Mouse (Mus musculus): ENCODE results near the gene Disp3. TPM values are rescaled to one million over a fixed set of nuclear protein-coding genes. Genes with fewer than 3 reads are reported as not detected.

Gene Disp3
- not detected in 2 replicates for polyA plus RNA-seq (2015; fragmentation: Nextera tagmentation; extraction: Ambion mirVana)

DNA sequence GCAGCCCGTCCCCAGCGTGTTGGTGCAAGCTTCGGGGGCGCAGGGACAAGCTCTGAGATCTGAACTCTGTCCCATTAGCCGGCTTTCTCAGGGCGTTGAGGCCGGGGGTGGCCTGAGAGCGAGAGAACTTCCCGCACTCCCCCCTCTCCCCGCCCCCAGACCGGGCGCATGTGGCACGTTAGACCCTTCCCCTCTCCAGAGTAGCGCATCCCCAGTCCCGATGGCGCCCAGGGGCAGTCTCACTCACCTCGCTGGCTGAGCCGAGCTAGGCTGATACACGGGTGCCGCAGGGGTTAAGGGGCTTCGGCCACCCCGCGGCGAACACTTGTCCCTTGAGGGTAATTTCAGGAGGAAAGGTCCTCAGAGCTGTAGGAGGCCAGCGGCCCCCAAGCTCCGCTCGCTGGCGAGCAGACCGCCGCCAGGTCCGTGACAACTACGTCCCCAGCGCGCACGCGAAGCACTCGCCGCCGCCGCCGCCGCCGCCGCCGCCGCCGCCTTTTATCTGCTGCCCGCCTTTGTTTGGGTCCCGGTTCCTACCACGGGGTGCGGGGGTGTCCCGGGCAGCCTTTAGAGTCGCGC lies at the start of gene Disp3:
Gene Disp3 (minus strand): TSS at position 490 of the 579 bp plus-strand sequence.

Other genes starting within 250 kb of the Disp3 start
- 3.5 and 4.7 TPM in 2 replicates for gene Clcn6, start 249.1 kb downstream of the Disp3 start, polyA plus RNA-seq (2015; fragmentation: Nextera tagmentation; extraction: Ambion mirVana)
- gene Mthfr, start 248.9 kb downstream of the Disp3 start, polyA plus RNA-seq (2015; fragmentation: Nextera tagmentation; extraction: Ambion mirVana), result 15.8 and 16.7 TPM in 2 replicates
- 21.2 and 23.5 TPM in 2 replicates for gene Agtrap, start 199.9 kb downstream of the Disp3 start, polyA plus RNA-seq (2015; fragmentation: Nextera tagmentation; extraction: Ambion mirVana)
- 27.9 and 29.9 TPM in 2 replicates for gene Mad2l2, start 157.6 kb downstream of the Disp3 start, polyA plus RNA-seq (2015; fragmentation: Nextera tagmentation; extraction: Ambion mirVana)
- 0.02 TPM in 1 of 2 replicates, not detected in the other for gene Draxin, start 157.3 kb downstream of the Disp3 start, polyA plus RNA-seq (2015; fragmentation: Nextera tagmentation; extraction: Ambion mirVana)
- gene Fbxo6, start 135.8 kb downstream of the Disp3 start, polyA plus RNA-seq (2015; fragmentation: Nextera tagmentation; extraction: Ambion mirVana), result 46.5 and 50.5 TPM in 2 replicates
- gene Fbxo44, start 127.5 kb downstream of the Disp3 start, polyA plus RNA-seq (2015; fragmentation: Nextera tagmentation; extraction: Ambion mirVana), result 3.2 and 3.7 TPM in 2 replicates
- 1.5 and 1.9 TPM in 2 replicates for gene Fbxo2, start 127.3 kb downstream of the Disp3 start, polyA plus RNA-seq (2015; fragmentation: Nextera tagmentation; extraction: Ambion mirVana)
- gene Ubiad1, start 156.8 kb upstream of the Disp3 start, polyA plus RNA-seq (2015; fragmentation: Nextera tagmentation; extraction: Ambion mirVana), result 12.6 and 13.5 TPM in 2 replicates
- gene Mtor, start 160.6 kb upstream of the Disp3 start, polyA plus RNA-seq (2015; fragmentation: Nextera tagmentation; extraction: Ambion mirVana), result 15.7 and 18.0 TPM in 2 replicates
- 5.8 and 12.7 TPM in 2 replicates for gene Angptl7, start 212.5 kb upstream of the Disp3 start, polyA plus RNA-seq (2015; fragmentation: Nextera tagmentation; extraction: Ambion mirVana)